Mouse (Mus musculus): ENCODE data around the gene Ccdc6.

The Ccdc6 gene

GRCm38 (mm10) chr10:70096366-70097188 lies at the start of gene Ccdc6:
TSS of gene Ccdc6 (plus strand) at chr10:70097121.
- DNase-seq (ENCODE audit: low spot score) = peak; percentile 66

GRCm38 (mm10) chr10:70049771-70050170 lies 47.1 kb upstream of the Ccdc6 start:
- no peak for DNase-seq (ENCODE audit: low spot score)

- no peak for DNase-seq (ENCODE audit: low spot score)
Observed at GRCm38 (mm10) chr10:70055291-70055690, 41.6 kb upstream of the Ccdc6 start.

GRCm38 (mm10) chr10:70057064-70057463 lies 39.9 kb upstream of the Ccdc6 start:
- DNase-seq (ENCODE audit: low spot score) = peak; percentile 59

- DNase-seq (ENCODE audit: low spot score) = no peak
Observed at GRCm38 (mm10) chr10:70060021-70060688, 36.8 kb upstream of the Ccdc6 start.

GRCm38 (mm10) chr10:70060689-70061081 lies 36.2 kb upstream of the Ccdc6 start:
- no peak for DNase-seq (ENCODE audit: low spot score)

- no peak for DNase-seq (ENCODE audit: low spot score)
Observed at GRCm38 (mm10) chr10:70063881-70064555, 32.9 kb upstream of the Ccdc6 start.

- no peak for DNase-seq (ENCODE audit: low spot score)
Observed at GRCm38 (mm10) chr10:70065191-70065590, 31.7 kb upstream of the Ccdc6 start.

- DNase-seq (ENCODE audit: low spot score) = no peak
Observed at GRCm38 (mm10) chr10:70066497-70067168, 30.3 kb upstream of the Ccdc6 start.

- no peak for DNase-seq (ENCODE audit: low spot score)
Observed at GRCm38 (mm10) chr10:70067169-70068115, 29.5 kb upstream of the Ccdc6 start.

GRCm38 (mm10) chr10:70069321-70069720 lies 27.6 kb upstream of the Ccdc6 start:
- DNase-seq (ENCODE audit: low spot score) = no peak

GRCm38 (mm10) chr10:70071334-70071733 lies 25.6 kb upstream of the Ccdc6 start:
- no peak for DNase-seq (ENCODE audit: low spot score)

GRCm38 (mm10) chr10:70077452-70077851 lies 19.5 kb upstream of the Ccdc6 start:
- DNase-seq (ENCODE audit: low spot score) = no peak

GRCm38 (mm10) chr10:70080908-70081307 lies 16.0 kb upstream of the Ccdc6 start:
- no peak for DNase-seq (ENCODE audit: low spot score)

GRCm38 (mm10) chr10:70081564-70082175 lies 15.3 kb upstream of the Ccdc6 start:
- no peak for DNase-seq (ENCODE audit: low spot score)

- no peak for DNase-seq (ENCODE audit: low spot score)
Observed at GRCm38 (mm10) chr10:70083241-70083640, 13.7 kb upstream of the Ccdc6 start.

- DNase-seq (ENCODE audit: low spot score) = no peak
Observed at GRCm38 (mm10) chr10:70085256-70085961, 11.5 kb upstream of the Ccdc6 start.

GRCm38 (mm10) chr10:70088788-70089187 lies 8.1 kb upstream of the Ccdc6 start:
- no peak for DNase-seq (ENCODE audit: low spot score)

- no peak for DNase-seq (ENCODE audit: low spot score)
Observed at GRCm38 (mm10) chr10:70091876-70092462, 5.0 kb upstream of the Ccdc6 start.

- no peak for DNase-seq (ENCODE audit: low spot score)
Observed at GRCm38 (mm10) chr10:70093782-70094181, 3.1 kb upstream of the Ccdc6 start.

All from adipocyte (in vitro differentiated cells).